Mouse (Mus musculus) neural tube, embryonic 13.5 days (tissue): ENCODE data around the gene Ddx1. TPM values are rescaled to one million over a fixed set of nuclear protein-coding genes. Genes with fewer than 3 reads are reported as not detected.
"Not testable (repeated sequence)": the region's sequence is repeated elsewhere in the genome, so short reads cannot be mapped to it uniquely, and the experiment has no call there.

Experiments used
- ATAC-seq: fragments of 200-750 bp; cut with Nextera tagmentation; 2 replicates; pipeline ENCODE4 v1.8.0; 2017; ENCODE audit warnings: low read depth, mild to moderate bottlenecking, moderate TSS enrichment, moderate library complexity
- H3K27ac ChIP-seq: fragments of 300-500 bp; sonication (generic); replicated peaks from 2 replicates; pipeline ENCODE4 v1.5.1; 2015; ENCODE audit warnings: moderate library complexity, mild to moderate bottlenecking, inconsistent platforms
- H3K27me3 ChIP-seq: fragments of 300-500 bp; sonication (generic); 2 replicates; pipeline ENCODE4 v1.6.1; 2015; ENCODE audit warnings: mild to moderate bottlenecking, inconsistent platforms
- H3K36me3 ChIP-seq: fragments of 300-500 bp; sonication (generic); 2 replicates; pipeline ENCODE4 v1.6.1; 2015; ENCODE audit warnings: mild to moderate bottlenecking, inconsistent platforms
- H3K4me1 ChIP-seq: fragments of 300-500 bp; sonication (generic); replicated peaks from 2 replicates; pipeline ENCODE4 v1.6.1; 2015; ENCODE audit warnings: inconsistent platforms
- H3K4me2 ChIP-seq: fragments of 300-500 bp; sonication (generic); 2 replicates; pipeline ENCODE4 v1.6.1; 2015; ENCODE audit warnings: inconsistent platforms, mild to moderate bottlenecking, moderate library complexity
- H3K4me3 ChIP-seq: fragments of 300-500 bp; sonication (generic); 2 replicates; pipeline ENCODE4 v1.5.1; 2015; ENCODE audit warnings: mild to moderate bottlenecking, inconsistent platforms
- H3K9ac ChIP-seq: fragments of 300-500 bp; sonication (generic); 2 replicates; pipeline ENCODE4 v1.6.1; 2015; ENCODE audit warnings: moderate library complexity, mild to moderate bottlenecking, inconsistent platforms
- H3K9me3 ChIP-seq: fragments of 300-500 bp; sonication (generic); 2 replicates; pipeline ENCODE4 v1.6.1; 2016; ENCODE audit warnings: inconsistent platforms
- WGBS: fragments of 180-500 bp; shearing (Covaris S2); methylation state at CpG from one replicate; pipeline ENCODE4 v1.1.7; 2015; 5-methylcytosine and 5-hydroxymethylcytosine counted together
- polyA plus RNA-seq: library from polyadenylated mRNA; unstranded; fragments of >200 nt; fragmentation: Nextera tagmentation; extraction: Ambion mirVana; gene quantifications from 2 replicates; pipeline ENCODE4 v1.2.1, GENCODE M21; 2015

Gene Ddx1
- polyA plus RNA-seq, 1 experiment from 2014 or later: 123 TPM

GRCm38 (mm10) chr12:13199338-13200301, 49.4 kb downstream of the Ddx1 start:
- H3K27ac ChIP-seq: no peak overlapping the region
- H3K4me3 ChIP-seq: no peak overlapping the region
- 72% methylated on average over 13 of the region's 13 CpGs for WGBS
- no peak overlapping the region for H3K9ac ChIP-seq
- no peaks in the 10 kb centered on the region for H3K4me1 ChIP-seq
- no peak for ATAC-seq
- H3K4me2 ChIP-seq: no peak overlapping the region
- H3K36me3 ChIP-seq: no peaks in the 10 kb centered on the region
- H3K9me3 ChIP-seq: no peaks in the 10 kb centered on the region
- H3K27me3 ChIP-seq: no peaks in the 10 kb centered on the region

DNA sequence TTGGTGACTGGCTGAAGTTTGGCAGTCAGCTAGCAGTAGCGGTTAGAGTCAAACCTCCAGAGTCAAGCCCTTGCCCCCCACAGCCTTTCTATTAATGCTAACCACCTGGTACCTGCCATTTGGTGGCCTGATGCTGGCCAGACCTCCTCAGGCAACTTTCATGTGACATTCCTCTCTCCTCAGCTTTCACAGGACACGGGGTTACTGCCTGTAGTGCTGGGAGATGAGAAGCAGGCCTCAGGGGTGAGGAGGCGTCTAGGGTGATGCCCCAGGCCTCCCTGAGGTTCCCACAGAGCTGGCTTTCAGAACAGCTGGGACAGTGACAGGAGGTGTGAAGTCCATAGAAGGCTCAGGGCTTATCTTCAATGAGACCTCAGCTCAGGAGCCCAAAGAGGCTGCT, 50.9 kb downstream of the Ddx1 start:
- Histone ChIP-seq H3K36me3 (no peaks in the 10 kb centered on the region), H3K4me1 (no peaks in the 10 kb centered on the region), H3K4me2 (no peak overlapping the region), H3K27me3 (no peaks in the 10 kb centered on the region), H3K4me3 (no peak overlapping the region), H3K27ac (no peak overlapping the region), H3K9me3 (no peaks in the 10 kb centered on the region), H3K9ac (no peak overlapping the region)
- 77% methylated on average over 3 of the region's 3 CpGs for WGBS
- ATAC-seq: no peak

- ATAC-seq: no peak
- Histone ChIP-seq H3K4me2 (no peak overlapping the region), H3K9ac (no peak overlapping the region), H3K36me3 (no peaks in the 10 kb centered on the region), H3K4me3 (no peak overlapping the region), H3K27me3 (no peaks in the 10 kb centered on the region), H3K27ac (no peak overlapping the region), H3K9me3 (no peaks in the 10 kb centered on the region), H3K4me1 (no peaks in the 10 kb centered on the region)
- WGBS: 74% methylated on average over 4 of the region's 4 CpGs
Observed at GRCm38 (mm10) chr12:13196146-13196545, 52.9 kb downstream of the Ddx1 start.

DNA sequence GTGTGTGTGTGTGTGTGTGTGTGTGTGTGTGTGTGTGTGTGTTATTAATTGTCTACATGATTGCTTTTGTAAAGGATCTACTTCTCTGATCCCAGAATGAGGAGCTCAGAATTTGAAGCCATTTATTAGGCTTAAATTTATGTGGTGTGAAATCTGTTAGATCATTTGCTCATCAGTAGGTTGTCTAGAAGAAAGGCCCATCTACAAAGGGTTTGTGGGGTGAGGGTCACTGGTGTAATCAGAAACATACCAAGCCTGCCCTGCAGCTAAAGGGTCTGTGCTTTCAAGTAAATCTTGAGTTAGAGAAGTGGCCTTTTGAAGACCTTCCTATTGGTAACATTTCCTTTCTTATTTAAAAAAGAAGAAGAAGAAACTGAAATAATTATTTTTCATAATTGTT, 53.5 kb downstream of the Ddx1 start:
- Histone ChIP-seq H3K9me3 (no peaks in the 10 kb centered on the region), H3K9ac (no peak overlapping the region), H3K4me3 (no peak overlapping the region), H3K36me3 (no peaks in the 10 kb centered on the region), H3K4me1 (no peaks in the 10 kb centered on the region), H3K27ac (no peak overlapping the region), H3K27me3 (no peaks in the 10 kb centered on the region), H3K4me2 (no peak overlapping the region)
- ATAC-seq: no peak

GRCm38 (mm10) chr12:13188059-13188700, 60.8 kb downstream of the Ddx1 start:
- no peak for ATAC-seq
- WGBS: 25% methylated on average over 11 of the region's 11 CpGs
- H3K36me3 ChIP-seq: no peaks in the 10 kb centered on the region

DNA sequence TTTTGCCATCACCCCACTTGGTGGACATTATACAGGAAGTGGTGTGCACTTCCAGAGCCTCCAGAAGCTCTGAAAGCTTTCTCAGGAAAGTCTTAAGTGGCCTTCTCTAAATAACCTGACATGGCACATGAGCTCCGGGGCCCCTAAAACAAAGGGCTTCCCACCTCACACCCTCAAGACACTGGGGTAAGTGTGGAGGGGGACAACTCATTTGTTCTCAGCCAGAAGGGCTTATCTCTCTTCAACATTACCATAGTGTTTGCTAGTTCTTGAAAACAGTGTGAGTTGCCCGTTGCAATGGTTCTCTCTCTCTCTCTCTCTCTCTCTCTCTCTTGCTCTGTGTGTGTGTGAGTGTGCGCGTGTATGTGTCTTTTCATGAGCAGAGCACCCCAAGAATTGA, 62.8 kb downstream of the Ddx1 start:
- H3K27ac ChIP-seq: no peak overlapping the region
- no peak overlapping the region for H3K4me3 ChIP-seq
- no peak overlapping the region for H3K4me2 ChIP-seq
- no peaks in the 10 kb centered on the region for H3K9me3 ChIP-seq
- H3K27me3 ChIP-seq: no peaks in the 10 kb centered on the region
- no peak overlapping the region for H3K9ac ChIP-seq
- 0 out of 2 replicates have a peak, but pooled peaks cover 5% of the 10 kb centered on the region for H3K4me1 ChIP-seq
- 85% methylated on average over 4 of the region's 4 CpGs for WGBS
- no peak for ATAC-seq
- H3K36me3 ChIP-seq: no peaks in the 10 kb centered on the region

More at GRCm38 (mm10) chr12:13188059-13188700, 60.8 kb downstream of the Ddx1 start:
- H3K9me3 ChIP-seq: no peaks in the 10 kb centered on the region
- H3K9ac ChIP-seq: no peak overlapping the region
- H3K4me3 ChIP-seq: no peak overlapping the region
- no peak overlapping the region for H3K27ac ChIP-seq
- no peak overlapping the region for H3K4me2 ChIP-seq
- 0 out of 2 replicates have a peak, but pooled peaks cover 5% of the 10 kb centered on the region for H3K4me1 ChIP-seq
- no peaks in the 10 kb centered on the region for H3K27me3 ChIP-seq

GRCm38 (mm10) chr12:13184873-13185361, 64.1 kb downstream of the Ddx1 start:
- 47% methylated on average over 11 of the region's 11 CpGs for WGBS
- Histone ChIP-seq H3K4me1 (0 out of 2 replicates have a peak, but pooled peaks cover 12% of the 10 kb centered on the region), H3K36me3 (no peaks in the 10 kb centered on the region), H3K27ac (no peak overlapping the region), H3K4me3 (no peak overlapping the region), H3K27me3 (no peaks in the 10 kb centered on the region), H3K9me3 (no peaks in the 10 kb centered on the region), H3K4me2 (no peak overlapping the region), H3K9ac (no peak overlapping the region)
- ATAC-seq: 0 out of 2 replicates have a peak, but pooled peaks have one; percentile 67

DNA sequence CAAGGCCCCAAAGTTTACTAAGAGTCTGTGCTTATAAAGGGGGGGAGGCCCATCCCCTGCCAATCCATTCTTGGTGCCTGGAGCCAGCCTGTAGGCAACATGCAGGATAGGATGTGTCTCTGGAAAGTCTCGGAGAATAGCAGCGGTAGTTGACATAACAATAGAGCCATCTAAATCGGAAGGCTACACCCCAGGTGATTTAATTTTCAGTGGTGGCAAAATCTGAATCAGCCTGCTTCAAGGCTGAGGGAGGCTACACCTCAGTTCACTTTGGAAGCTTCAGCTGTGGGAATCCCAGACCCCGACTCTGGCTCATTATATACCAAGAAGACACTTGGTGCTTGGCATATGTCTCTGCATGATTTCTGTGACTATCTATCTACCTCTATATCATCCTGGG, 64.9 kb downstream of the Ddx1 start:
- H3K27me3 ChIP-seq, H3K9me3 ChIP-seq, ATAC-seq, H3K4me2 ChIP-seq, H3K27ac ChIP-seq, H3K4me3 ChIP-seq, H3K9ac ChIP-seq, H3K36me3 ChIP-seq: not testable (repeated sequence)
- WGBS: 87% methylated on average over 4 of the region's 4 CpGs
- 0 out of 2 replicates have a peak, but pooled peaks cover 12% of the 10 kb centered on the region for H3K4me1 ChIP-seq

GRCm38 (mm10) chr12:13182220-13182619, 66.8 kb downstream of the Ddx1 start:
- Histone ChIP-seq H3K4me2 (no peak overlapping the region), H3K36me3 (no peaks in the 10 kb centered on the region), H3K4me3 (no peak overlapping the region), H3K4me1 (0 out of 2 replicates have a peak, but pooled peaks cover 12% of the 10 kb centered on the region), H3K9me3 (no peaks in the 10 kb centered on the region), H3K9ac (no peak overlapping the region), H3K27ac (no peak overlapping the region), H3K27me3 (no peaks in the 10 kb centered on the region)
- ATAC-seq: no peak
- 36% methylated on average over 8 of the region's 8 CpGs for WGBS

GRCm38 (mm10) chr12:13181721-13182120, 67.3 kb downstream of the Ddx1 start:
- no peaks in the 10 kb centered on the region for H3K27me3 ChIP-seq
- ATAC-seq: no peak
- no peak overlapping the region for H3K27ac ChIP-seq
- H3K4me1 ChIP-seq: 0 out of 2 replicates have a peak, but pooled peaks cover 12% of the 10 kb centered on the region
- no peak overlapping the region for H3K4me2 ChIP-seq
- WGBS: 76% methylated on average over 6 of the region's 6 CpGs
- no peaks in the 10 kb centered on the region for H3K36me3 ChIP-seq
- H3K9ac ChIP-seq: no peak overlapping the region
- no peaks in the 10 kb centered on the region for H3K9me3 ChIP-seq
- H3K4me3 ChIP-seq: no peak overlapping the region

DNA sequence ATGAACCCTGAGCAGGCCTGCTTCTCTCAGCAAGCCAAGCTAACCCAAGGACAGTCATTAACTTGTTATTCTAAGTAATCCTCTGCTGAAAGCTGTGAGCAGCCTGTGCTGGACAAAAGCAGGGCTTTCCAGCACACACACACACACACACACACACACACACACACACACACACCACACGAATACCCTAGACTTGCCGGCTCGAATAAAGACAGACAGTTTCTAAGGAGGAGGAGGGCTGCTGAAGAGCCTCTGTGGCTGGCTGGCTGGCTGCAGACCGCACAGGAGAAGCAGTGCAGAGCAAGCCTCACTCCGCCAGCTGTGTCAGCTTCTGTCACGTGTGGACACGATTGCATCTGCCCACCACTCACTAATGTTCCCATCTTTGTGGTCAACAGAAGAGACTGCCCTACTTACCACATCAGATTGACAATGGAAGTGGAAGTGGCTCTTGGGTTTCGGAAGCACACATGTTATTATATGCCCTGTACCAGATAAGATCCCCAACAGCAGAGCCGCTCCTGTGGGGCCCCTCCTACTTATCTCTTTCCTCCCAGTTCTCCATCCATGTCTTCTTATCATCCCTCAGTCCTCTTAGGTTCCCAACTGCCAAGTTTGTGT, 68.2 kb downstream of the Ddx1 start:
- H3K4me3 ChIP-seq: no peak overlapping the region
- 0 out of 2 replicates have a peak overlapping the region, but pooled peaks have one; percentile 12 for H3K9ac ChIP-seq
- H3K4me2 ChIP-seq: no peak overlapping the region
- ATAC-seq: peak; percentile 65
- peaks cover 12% of the 10 kb centered on the region; the same call in 1 of the 2 replicates for H3K4me1 ChIP-seq
- H3K27ac ChIP-seq: no peak overlapping the region
- H3K36me3 ChIP-seq: no peaks in the 10 kb centered on the region
- no peaks in the 10 kb centered on the region for H3K27me3 ChIP-seq
- H3K9me3 ChIP-seq: no peaks in the 10 kb centered on the region
- WGBS: 34% methylated on average over 9 of the region's 9 CpGs

- H3K9ac ChIP-seq: 0 out of 2 replicates have a peak overlapping the region, but pooled peaks have one; percentile 12
- no peak overlapping the region for H3K27ac ChIP-seq
- ATAC-seq: no peak
- no peak overlapping the region for H3K4me3 ChIP-seq
- no peaks in the 10 kb centered on the region for H3K36me3 ChIP-seq
- no peaks in the 10 kb centered on the region for H3K9me3 ChIP-seq
- H3K27me3 ChIP-seq: no peaks in the 10 kb centered on the region
- H3K4me2 ChIP-seq: no peak overlapping the region
- peaks cover 12% of the 10 kb centered on the region; the same call in 1 of the 2 replicates for H3K4me1 ChIP-seq
Observed at GRCm38 (mm10) chr12:13180332-13180714, 68.7 kb downstream of the Ddx1 start.
